ENCODE assay signal across 9 mouse cellular contexts in the genomic region with DNA sequence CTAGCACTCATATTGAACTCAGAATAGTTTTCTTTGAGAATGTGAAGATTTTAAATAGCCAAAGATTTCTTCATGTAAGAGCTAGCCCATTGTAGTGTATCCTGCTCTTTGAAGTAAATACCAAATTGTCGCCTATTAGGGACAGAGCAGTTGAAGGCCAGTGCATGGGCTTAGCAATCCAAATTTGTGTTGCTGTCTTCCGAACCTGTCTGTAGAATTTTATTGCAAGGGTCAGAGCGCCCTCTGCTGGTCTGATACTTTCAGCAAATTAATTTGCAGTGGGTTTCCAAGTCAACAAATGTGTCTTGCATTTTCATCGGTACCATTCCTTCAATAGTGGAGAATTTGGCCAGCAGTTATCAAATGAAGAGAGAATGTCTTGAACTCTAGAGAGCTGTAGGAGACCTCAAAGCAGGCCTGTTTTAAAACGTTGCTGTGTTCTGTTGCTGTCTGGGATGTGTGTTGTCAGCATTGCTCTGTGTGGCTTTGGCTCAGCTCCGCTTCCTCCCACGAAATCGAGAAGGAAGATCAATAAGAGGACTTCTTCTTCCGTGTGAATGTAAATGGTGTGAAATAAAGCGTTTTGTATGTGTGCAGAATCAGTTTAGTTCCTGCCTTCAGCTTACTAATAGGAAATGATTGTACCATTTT.
A peak's percentile ranks its signal among the peaks of the same experiment; 100 is the strongest.
DNase-seq lines count a peak whose midpoint lies in the region; ATAC-seq and TF ChIP-seq lines count a peak whose summit lies in the region.
"Had no signal": no experiment of that assay in that cellular context is flagged by ENCODE, and none has a peak within 500 bp of the region (broad histone marks: within the 10 kb centered on the region; RNA-seq: fewer than 3 reads in every experiment).

No protein-coding gene starts in this region.

- no peaks in the 10 kb centered on the region for H3K36me3 ChIP-seq in MEL (ENCODE audit: control insufficient read depth in 1 of 2, insufficient read depth in 2 of 2, low read length in 2 of 2)
- no peaks in the 10 kb centered on the region for H3K36me3 ChIP-seq in forebrain, postnatal 0 days (ENCODE audit: insufficient read depth)
- no peaks in the 10 kb centered on the region for H3K36me3 ChIP-seq in hindbrain, embryonic 15.5 days
- H3K36me3 ChIP-seq: limb, embryonic 15.5 days had no signal

- intact Hi-C loops in left cerebral cortex, adult 2 months (cut with DNase I), result loop anchor here (1.0 to 5.0 kb wide), 3 partner anchors 122 to 315 kb away; a partner anchor contains a TSS

- no peak overlapping the region for H3K27ac ChIP-seq in MEL (ENCODE audit: control insufficient read depth, low read depth, low read length)
- no peak overlapping the region for H3K27ac ChIP-seq in forebrain, postnatal 0 days (ENCODE audit: low read depth, low read length)
- H3K27ac ChIP-seq in hindbrain, embryonic 15.5 days (replicated peaks), result no peak overlapping the region; the same call in 1 of the 2 replicates
- no peak overlapping the region for H3K27ac ChIP-seq in left cerebral cortex, adult 2 months
- H3K27ac ChIP-seq: limb, embryonic 15.5 days had no signal

- H3K4me3 ChIP-seq in MEL (ENCODE audit: control insufficient read depth in 1 of 2, insufficient read depth in 1 of 2, low read depth in 2 of 2, low read length in 2 of 2), result peak overlapping the region; percentile 36 to 47
- no peak overlapping the region for H3K4me3 ChIP-seq in forebrain, postnatal 0 days (ENCODE audit: low read depth, low read length)
- H3K4me3 ChIP-seq in hindbrain, embryonic 15.5 days, result no peak overlapping the region
- H3K4me3 ChIP-seq in left cerebral cortex, adult 2 months, result no peak overlapping the region
- H3K4me3 ChIP-seq: limb, embryonic 15.5 days had no signal

- H3K4me2 ChIP-seq in forebrain, postnatal 0 days (ENCODE audit: low read depth), result no peak overlapping the region
- H3K4me2 ChIP-seq in hindbrain, embryonic 15.5 days, result 0 out of 2 replicates have a peak overlapping the region, but pooled peaks have one; percentile 8
- H3K4me2 ChIP-seq: limb, embryonic 15.5 days had no signal

- H3K4me1 ChIP-seq in MEL (ENCODE audit: control insufficient read depth in 1 of 2, insufficient read depth in 2 of 2, low read length in 2 of 2), result no peaks in the 10 kb centered on the region
- H3K4me1 ChIP-seq in forebrain, postnatal 0 days (ENCODE audit: insufficient read depth), result no peaks in the 10 kb centered on the region
- no peaks in the 10 kb centered on the region for H3K4me1 ChIP-seq in hindbrain, embryonic 15.5 days (replicated peaks)
- H3K4me1 ChIP-seq: limb, embryonic 15.5 days had no signal

- DNase-seq in MEL (ENCODE audit: low read depth, low spot score), result peak; percentile 85
- peak; percentile 78 for DNase-seq in c-Kit-positive CD71-negative TER-119-negative erythroid progenitor cells, embryonic 14.5 days (ENCODE audit: low read depth)
- DNase-seq in forebrain, postnatal 0 days, result peak; percentile 94
- peak; percentile 84 to 86 for DNase-seq in left cerebral cortex, adult 2 months (ENCODE audit: extremely low spot score in 1 of 2, low spot score in 2 of 2)
- DNase-seq in mesoderm, embryonic 11.5 days (ENCODE audit: low read depth, low spot score), result peak; percentile 84
- peak; percentile 77 for DNase-seq in right cerebral cortex, postnatal 25 days
- DNase-seq in yolk sac, embryonic 10.5 days (ENCODE audit: low spot score), result peak; percentile 54

- no peaks in the 10 kb centered on the region for H3K79me2 ChIP-seq in MEL (ENCODE audit: control insufficient read depth, insufficient read depth, low read length, poor library complexity)

- TF ChIP-seq CTCF in MEL (IDR thresholded peaks at IDR 0.05 in 2 of 3, conservative IDR thresholded peaks at IDR 0.05 in 1 of 3; ENCODE audit: control insufficient read depth in 1 of 3, insufficient read depth in 1 of 3, low read depth in 2 of 3, low read length in 3 of 3, poor library complexity in 1 of 3, severe bottlenecking in 1 of 3), result peak; percentile 62 to 86 (median 71)
- peak; percentile 92 for TF ChIP-seq CTCF in forebrain, postnatal 0 days (IDR thresholded peaks at IDR 0.05; ENCODE audit: low read depth)
- peak; percentile 89 for TF ChIP-seq CTCF in left cerebral cortex, adult 2 months (IDR thresholded peaks at IDR 0.05)

- TF ChIP-seq RAD21 in MEL (IDR thresholded peaks at IDR 0.05; ENCODE audit: low read depth, low read length), result peak; percentile 95

- peak; percentile 62 for ATAC-seq in forebrain, postnatal 0 days
- ATAC-seq in hindbrain, embryonic 15.5 days (ENCODE audit: low FRiP score, low read depth), result peak; percentile 69

- no peaks in the 10 kb centered on the region; a peak in 1 of 4 replicates for H3K27me3 ChIP-seq in MEL (ENCODE audit: control insufficient read depth in 1 of 2, insufficient read depth in 2 of 2, low read length in 2 of 2)
- no peaks in the 10 kb centered on the region for H3K27me3 ChIP-seq in forebrain, postnatal 0 days (ENCODE audit: insufficient read depth, low read length)
- no peaks in the 10 kb centered on the region for H3K27me3 ChIP-seq in hindbrain, embryonic 15.5 days
- H3K27me3 ChIP-seq: limb, embryonic 15.5 days had no signal

- no peak for TF ChIP-seq POLR2A in MEL (IDR thresholded peaks at IDR 0.05; ENCODE audit: control insufficient read depth in 1 of 2, insufficient read depth in 1 of 2, low read depth in 1 of 2, low read length in 2 of 2, poor library complexity in 1 of 2)

- TF ChIP-seq EP300 in MEL (IDR thresholded peaks at IDR 0.05; ENCODE audit: low read depth in 1 of 2, low read length in 2 of 2), result no peak

- 29% methylated on average over 10 of the region's 10 CpGs for WGBS in forebrain, postnatal 0 days
- WGBS in hindbrain, embryonic 15.5 days, result 28% methylated on average over 10 of the region's 10 CpGs

- H3K9me3 ChIP-seq in MEL (replicated peaks; ENCODE audit: insufficient read depth, low read length), result no peaks in the 10 kb centered on the region
- H3K9me3 ChIP-seq in forebrain, postnatal 0 days (ENCODE audit: low read length), result no peaks in the 10 kb centered on the region
- no peaks in the 10 kb centered on the region for H3K9me3 ChIP-seq in hindbrain, embryonic 15.5 days
- H3K9me3 ChIP-seq: limb, embryonic 15.5 days had no signal

- peak overlapping the region; percentile 34; the same call in 1 of the 2 replicates for H3K9ac ChIP-seq in MEL (ENCODE audit: control insufficient read depth, low read depth, low read length, poor library complexity, severe bottlenecking)
- no peak overlapping the region for H3K9ac ChIP-seq in forebrain, postnatal 0 days
- H3K9ac ChIP-seq in hindbrain, embryonic 15.5 days, result no peak overlapping the region
- H3K9ac ChIP-seq: limb, embryonic 15.5 days had no signal

TF ChIP-seq in MEL, 35 proteins besides CTCF, POLR2A, EP300 and RAD21:
- TF ChIP-seq RCOR1 (IDR thresholded peaks at IDR 0.05; ENCODE audit: low read depth, low read length) (no peak), NRF1 (IDR thresholded peaks at IDR 0.05; ENCODE audit: insufficient read depth, low read depth, low read length, poor library complexity, severe bottlenecking) (no peak), USF1 (IDR thresholded peaks at IDR 0.05; ENCODE audit: low read depth, low read length) (no peak), ZC3H11A (IDR thresholded peaks at IDR 0.05; ENCODE audit: low read depth, low read length) (peak; percentile 82), UBTF (IDR thresholded peaks at IDR 0.05; ENCODE audit: borderline replicate concordance, insufficient read depth, low read depth, low read length) (no peak), TCF12 (IDR thresholded peaks at IDR 0.05; ENCODE audit: low read depth, low read length) (no peak), HCFC1 (IDR thresholded peaks at IDR 0.05; ENCODE audit: low read depth, low read length) (no peak), KAT2A (conservative IDR thresholded peaks at IDR 0.05; ENCODE audit: low read depth, low read length) (no peak), MYC (IDR thresholded peaks at IDR 0.05; ENCODE audit: low read depth, low read length) (no peak), TBP (IDR thresholded peaks at IDR 0.05; ENCODE audit: low read depth, low read length) (no peak), GATA1 (IDR thresholded peaks at IDR 0.05; ENCODE audit: low read depth, low read length) (no peak), MAZ (IDR thresholded peaks at IDR 0.05; ENCODE audit: low read depth, low read length) (no peak), ZNF384 (IDR thresholded peaks at IDR 0.05; ENCODE audit: low read depth, low read length) (no peak), MYB (IDR thresholded peaks at IDR 0.05; ENCODE audit: low read depth, low read length) (no peak), SMC3 (IDR thresholded peaks at IDR 0.05; ENCODE audit: low read depth, low read length) (peak; percentile 86)
TF ChIP-seq in MEL: peak in this region for 2.

Comparison
In these comparisons a context has a peak if more than half of its experiments do, and no peak if none do; other contexts are left out.
1. H3K4me3 ChIP-seq: peak in MEL (2 of 2); none in forebrain, postnatal 0 days (single experiment), hindbrain, embryonic 15.5 days (single experiment) and left cerebral cortex, adult 2 months (single experiment).
2. Peak in every context shown above with its lines, with median percentiles within 50 percentile points of each other: DNase-seq and CTCF ChIP-seq.